Mouse (Mus musculus) heart, postnatal 25 days (tissue): Measurements from ENCODE around the gene Cd101. TPM values are rescaled to one million over a fixed set of nuclear protein-coding genes. Genes with fewer than 3 reads are reported as not detected.

ENCODE experiments used
- DNase-seq: peaks from one replicate; pipeline ENCODE4 v3.0.0; 2022; ENCODE audit warnings: low spot score
- intact Hi-C: fragments of 180-260 bp; cut with DNase I; formaldehyde crosslinking; loops from one replicate; pipeline ENCODE4 v1.15.1; 2025
- total RNA-seq, 2 experiments: library from RNA; stranded (reverse); gene quantifications; 2 replicates each; pipeline ENCODE4 v1.2.3; 2021

Cd101 gene
- total RNA-seq, 2 experiments from 2014 or later, result 0.23 to 0.25 TPM

DNA sequence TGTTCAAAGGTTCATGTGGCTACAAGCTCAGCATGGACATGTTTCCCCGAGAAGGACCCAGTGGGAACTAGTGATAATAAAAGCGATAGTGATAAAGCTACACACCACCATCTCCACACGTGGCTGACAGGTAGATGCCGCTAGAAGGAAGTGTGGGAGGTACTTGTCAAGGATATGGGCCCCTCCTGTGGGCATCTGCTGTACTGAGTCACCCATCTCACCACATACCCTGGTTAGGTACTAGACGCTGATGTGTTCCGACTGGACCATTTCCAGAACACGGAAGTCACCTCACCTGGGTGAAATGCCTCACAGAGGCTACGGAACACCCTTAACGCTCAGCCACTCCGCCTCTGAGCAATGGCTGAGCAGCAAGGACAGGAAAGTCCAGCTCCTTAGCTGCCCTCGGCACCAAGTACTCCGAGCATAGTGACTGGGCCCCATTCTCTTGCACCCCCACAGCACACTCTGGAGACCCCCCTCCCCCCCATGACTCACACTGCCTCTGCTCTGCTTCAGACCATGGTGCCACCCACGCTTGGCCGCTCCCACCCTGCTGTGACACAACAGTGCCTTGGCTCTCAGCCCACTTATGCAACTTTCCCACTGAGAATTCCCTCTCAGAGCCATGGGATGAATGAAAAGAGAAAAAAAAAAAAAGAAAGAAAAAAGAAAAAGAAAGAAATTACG lies 18.4 kb upstream of the Cd101 start:
- DNase-seq, result peak; percentile 77
- intact Hi-C loops, result no loop called here

DNA sequence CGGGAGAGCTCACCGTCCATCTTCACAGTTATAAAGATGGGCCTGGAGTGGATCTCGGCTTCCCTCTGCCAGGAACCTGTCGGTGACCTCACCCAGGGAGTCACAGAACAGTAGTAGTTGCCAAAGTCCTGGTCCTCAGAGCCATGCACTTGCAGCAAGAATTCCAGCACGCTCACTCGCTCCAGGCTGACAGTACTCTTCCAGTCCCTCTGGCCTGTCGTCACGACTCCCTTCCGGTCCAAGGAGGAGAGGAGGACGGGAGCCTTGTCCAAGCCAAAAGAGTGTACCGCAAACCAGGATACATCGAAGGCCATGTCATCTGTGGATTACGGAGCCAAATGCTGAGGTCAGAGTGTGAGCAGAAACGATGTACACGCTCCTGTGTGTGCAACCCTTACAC lies 16.1 kb upstream of the Cd101 start:
- intact Hi-C loops, result no loop called here
- DNase-seq, result peak; percentile 79

DNA sequence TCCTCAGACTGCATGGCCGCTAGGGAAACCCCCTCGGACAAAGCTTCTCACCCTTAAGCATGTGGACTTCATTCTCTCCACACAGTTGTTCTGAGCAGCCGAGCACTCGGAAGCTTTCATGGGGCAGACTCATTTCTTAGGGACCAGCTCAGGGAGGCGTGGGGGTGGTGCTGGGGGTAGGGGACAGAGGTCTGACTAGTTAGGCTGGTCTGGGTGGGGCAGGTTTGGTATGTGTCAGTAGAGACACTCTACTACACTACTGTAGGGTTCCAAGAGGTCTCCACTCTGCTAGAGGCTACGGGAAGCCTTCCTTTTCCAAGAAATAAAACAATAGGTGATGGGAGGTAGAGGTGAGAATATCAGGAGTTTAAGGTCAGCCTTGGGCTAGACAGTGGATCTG lies 15.3 kb upstream of the Cd101 start:
- intact Hi-C loops, result no loop called here
- no peak for DNase-seq

DNA sequence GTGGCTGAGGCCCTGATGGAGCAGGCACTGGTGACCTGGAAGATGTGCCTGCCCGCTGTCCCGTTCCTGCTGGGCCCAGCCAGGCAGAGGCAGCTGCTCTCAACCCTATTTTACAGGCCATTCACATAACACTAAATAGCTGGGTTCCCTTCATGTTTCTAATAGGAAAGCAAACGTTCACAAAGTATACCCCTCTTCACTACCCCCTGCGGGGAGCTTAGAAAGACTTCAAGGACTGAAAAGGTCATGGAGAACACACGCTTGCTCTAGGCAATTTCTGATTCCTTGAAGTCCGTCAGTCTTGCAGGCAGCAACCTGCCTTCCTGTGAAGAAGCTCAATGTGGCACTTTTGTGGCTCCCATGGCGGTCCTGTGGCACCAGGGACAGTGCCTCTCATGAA lies 12.6 kb upstream of the Cd101 start:
- DNase-seq, result no peak
- intact Hi-C loops, result no loop called here

DNA sequence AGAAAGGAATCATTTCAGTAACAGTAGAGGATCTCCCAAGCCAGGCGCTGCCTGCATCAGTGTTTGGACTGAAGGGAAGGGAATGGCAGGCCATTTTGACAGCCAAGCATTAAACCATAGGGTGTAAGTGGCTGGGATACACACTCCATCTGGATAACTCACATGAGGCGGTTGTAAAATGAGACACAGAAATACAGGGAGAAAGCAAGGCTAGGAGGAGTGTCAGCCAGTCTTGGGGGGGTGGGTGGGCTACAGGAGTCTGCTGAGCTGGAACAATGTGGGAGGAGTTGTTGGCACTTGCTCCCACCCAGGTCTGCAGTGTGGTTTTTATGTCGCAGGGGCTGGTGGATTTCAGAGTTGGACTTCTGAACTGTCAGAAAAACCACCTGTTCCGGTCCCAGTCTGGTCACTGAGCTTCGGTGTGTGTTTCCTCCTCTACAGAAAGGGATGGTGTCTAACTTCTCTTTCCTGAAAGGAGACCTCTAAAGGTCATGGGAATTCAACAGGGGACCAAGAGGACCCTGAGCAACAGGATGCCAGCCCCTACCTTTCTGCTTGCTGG lies 8.7 kb upstream of the Cd101 start:
- DNase-seq, result no peak
- intact Hi-C loops, result no loop called here

DNA sequence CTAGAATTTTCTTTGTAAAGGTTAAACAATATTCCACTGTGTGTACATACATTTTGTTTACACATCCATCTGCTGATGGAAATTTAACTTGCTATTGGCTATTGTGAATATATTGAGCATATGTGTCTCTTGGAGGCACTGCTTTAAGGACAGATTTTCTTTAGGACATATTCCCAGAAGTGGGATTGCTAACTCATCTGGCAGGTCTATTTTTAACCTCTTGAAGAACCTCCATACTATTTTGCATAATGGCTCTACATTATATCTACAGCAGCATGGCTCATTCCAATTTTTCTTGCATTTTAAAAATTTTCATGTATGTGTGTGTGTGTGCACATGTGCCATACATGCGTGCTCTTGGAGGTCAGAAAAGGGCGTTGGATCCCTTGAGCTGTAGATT lies 6.6 kb upstream of the Cd101 start:
- intact Hi-C loops, result no loop called here

DNA sequence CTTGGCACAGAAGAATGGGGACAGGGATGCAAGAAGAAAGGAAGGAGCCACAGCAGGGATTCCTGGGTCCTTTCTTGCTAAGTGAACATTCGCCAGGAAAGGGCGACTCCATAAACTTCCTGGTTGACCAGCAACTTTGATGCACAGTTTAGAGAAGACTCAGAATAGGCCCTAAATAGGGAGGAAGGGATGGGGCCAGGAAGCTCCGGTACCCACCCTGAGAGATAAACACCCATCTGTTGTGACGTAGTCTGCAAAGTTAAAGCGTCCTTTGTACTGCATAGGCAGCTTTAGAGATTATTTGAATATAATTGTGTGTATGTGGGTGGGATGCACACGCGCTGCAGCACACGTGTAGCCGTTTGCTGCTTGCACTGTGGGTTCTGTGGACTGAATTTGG lies 5.2 kb upstream of the Cd101 start:
- no peak for DNase-seq
- intact Hi-C loops, result no loop called here

More for the DNA sequence above, 6.6 kb upstream of the Cd101 start:
- no peak for DNase-seq

DNA sequence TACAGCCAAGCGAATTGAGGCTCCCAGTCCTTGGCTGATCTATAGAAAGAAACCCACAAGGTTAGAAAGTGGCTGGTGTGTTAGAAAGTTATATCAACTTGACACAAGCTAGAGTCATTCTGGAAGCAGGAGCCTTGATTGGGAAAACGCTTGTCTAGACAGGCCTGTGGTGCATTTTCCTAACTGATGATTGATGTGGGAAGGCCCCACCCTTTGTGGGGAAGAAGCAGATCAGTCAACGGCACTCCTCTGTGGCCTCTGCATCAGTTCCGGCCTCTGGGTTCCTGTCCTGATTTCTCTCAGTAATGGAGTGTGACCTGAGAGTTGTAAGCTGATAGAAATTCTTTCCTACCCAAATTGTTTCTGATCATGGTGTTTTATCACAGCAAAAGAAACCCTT lies 4.3 kb upstream of the Cd101 start:
- DNase-seq, result no peak
- intact Hi-C loops, result no loop called here

DNA sequence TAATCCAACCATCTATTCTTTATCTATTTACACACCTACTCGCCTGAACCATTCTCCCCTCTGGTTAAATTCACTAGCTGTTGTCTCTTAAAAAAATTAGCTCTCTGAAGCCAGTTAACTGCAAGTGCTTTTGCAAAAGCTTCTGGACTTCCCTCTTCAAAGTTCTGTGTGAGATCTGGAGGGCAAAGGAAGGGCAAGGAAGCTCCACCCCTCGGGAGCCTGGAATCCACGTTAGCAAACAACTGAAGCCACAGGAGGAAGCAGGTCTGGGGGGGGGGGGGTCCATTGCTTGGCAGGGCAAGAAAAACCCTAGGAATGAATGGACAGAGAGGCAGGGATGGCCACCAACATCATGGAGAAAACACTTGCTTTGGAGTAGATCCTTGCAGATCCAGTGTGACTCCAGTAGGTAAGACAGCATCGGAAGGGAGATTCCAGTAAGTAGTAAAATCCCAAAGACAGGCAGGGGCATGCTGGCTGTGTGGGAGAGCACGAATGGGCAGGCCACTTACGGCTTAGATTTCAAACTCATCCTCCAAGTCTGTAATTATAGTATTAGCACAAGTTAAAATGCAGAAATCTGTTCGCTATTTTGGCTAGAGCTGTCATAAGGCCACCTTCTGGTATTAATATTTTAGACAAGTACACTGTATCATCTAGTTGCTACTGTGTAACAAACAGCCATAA lies 2.2 kb upstream of the Cd101 start:
- no peak for DNase-seq
- intact Hi-C loops, result no loop called here

DNA sequence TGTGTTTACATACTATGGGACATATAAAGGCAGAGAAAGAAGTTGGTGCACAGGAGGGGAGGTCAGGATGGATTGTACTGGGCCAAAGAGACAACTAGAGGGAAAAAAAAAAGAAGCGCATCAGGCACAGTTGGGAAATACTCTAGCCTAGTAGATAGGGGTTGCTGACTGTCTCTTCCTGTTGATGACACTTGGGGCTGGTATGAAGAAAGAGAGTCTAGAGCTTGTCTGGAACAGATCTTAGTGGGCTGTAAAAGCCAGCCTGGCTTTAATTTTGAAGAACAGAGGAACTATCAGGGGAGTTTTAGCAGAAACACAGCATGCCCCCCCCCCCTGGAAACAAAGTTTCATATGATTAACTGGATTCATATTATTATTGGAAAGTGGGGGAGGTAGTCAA lies 1.3 kb upstream of the Cd101 start:
- intact Hi-C loops, result no loop called here
- DNase-seq, result no peak

DNA sequence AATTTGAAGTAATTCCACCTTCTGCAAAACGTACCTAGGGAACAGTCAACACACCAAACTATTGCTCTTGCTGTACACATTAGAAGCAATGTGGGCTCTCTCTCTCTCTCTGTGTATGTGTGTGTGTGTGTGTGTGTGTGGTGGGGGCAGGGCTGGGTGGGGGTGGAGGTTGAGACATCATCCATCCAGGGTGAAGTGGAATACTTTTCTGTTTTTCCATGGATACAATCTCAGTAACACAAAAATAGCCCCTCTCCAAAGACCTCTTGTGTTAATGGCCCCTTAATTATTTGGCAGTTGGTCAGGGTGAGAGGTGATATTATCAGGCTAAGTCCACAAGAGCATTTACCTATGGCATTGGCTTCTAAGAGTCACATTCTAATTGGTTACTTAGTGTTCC lies 2.6 kb downstream of the Cd101 start:
- DNase-seq, result no peak
- intact Hi-C loops, result no loop called here

DNA sequence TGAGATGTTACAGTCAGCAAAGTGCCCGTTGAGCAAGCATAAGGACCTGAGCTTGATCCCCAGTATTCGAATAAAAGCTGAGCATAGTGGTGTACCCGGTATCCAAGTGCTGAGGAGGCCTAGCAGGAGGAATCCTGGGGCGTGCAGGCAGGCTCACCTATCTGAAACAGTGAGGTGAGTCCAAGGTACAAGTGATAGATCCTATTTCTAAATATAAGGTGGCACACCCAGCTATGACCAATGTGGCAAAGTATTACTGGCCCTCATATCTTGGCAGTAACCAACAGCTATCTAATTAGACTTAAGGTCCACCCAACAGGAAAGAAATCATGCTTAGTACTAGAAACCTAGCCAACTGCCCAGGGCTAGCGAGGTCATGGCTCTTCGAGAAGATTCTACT lies 6.4 kb downstream of the Cd101 start:
- DNase-seq, result no peak
- intact Hi-C loops, result no loop called here

DNA sequence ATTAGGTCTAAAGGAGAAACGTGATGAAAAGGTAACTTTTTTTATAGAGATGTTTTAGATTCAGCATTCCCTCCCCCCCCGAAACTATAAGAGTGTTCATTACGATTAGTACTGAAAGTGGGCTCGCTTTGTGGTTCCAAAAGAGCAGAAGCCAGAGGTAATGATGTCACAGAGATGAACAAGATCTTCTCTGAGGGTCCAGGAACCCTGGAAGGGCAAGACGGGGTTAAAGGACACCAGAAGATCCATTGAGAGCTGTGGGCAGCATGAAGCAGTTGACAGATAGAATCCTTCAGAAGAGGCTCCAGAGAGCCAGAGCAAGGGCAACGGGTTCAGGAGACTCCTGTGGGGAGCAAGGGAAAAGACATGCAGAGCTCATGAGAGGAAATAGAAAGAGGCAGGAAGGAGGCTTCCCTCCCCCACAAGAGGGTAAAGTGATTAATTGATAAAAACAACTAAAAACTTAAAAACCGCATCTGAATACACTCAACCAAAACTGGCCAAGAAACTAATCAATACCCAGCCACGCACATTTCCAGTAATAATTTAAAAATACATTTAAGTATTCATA lies 7.8 kb downstream of the Cd101 start:
- no peak for DNase-seq
- intact Hi-C loops, result no loop called here

DNA sequence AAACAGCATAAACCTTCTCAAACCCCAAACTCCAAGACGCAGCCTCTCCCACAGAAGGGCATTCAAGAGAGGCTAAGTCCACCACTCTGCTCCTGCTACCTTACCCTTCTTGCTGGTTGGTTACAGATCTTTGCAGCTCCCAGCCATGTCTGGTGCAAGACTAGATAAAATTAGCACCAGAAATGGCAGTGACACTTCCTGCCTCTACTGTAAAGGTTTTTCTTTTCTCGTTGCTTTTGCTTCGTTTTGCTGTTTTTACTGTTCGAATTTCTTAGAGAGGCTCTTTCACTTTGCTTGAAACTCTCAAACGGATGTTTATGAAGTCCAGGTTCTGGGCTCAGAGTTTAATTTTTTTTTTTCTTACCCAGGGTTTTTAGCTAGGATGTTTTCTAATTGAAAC lies 8.3 kb downstream of the Cd101 start:
- intact Hi-C loops, result no loop called here
- no peak for DNase-seq

DNA sequence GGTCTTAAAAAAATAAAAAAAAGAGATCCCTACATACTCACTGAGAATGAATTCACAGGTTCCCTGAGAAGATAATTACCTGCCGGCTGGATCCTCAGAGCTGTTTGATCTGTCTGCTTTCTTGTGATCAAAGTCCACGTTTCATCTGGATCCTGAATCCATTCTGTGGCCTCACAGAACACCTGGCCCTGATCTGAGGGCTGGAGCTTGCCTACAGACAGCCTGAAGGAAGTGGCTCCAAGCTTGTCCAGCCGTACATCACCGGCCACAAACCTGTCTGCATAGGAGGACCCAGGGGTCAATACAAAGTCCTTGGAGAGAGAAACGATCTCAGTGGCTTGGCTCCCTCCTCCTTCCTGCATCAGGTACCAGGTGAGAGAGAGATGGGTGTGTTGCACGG lies 10.9 kb downstream of the Cd101 start:
- DNase-seq, result no peak
- intact Hi-C loops, result no loop called here

DNA sequence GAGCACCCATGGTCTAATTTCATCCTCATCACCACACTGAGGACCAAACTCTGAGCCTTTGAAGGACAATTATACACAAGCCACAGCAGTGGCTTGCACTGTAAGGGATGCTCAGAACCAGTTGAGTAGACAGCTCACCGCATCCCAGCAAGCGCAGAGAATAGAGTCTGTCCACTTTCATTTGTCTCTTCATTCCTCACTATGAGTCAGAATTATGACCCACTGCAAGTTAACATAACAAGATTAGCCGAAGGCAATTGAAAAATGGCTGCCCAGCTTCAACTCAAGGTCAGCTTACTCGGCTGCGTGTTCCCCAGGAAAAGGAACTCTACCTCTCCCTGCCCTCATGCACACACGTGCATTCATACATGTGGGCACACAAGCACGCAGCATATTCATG lies 13.3 kb downstream of the Cd101 start:
- no peak for DNase-seq
- intact Hi-C loops, result no loop called here

DNA sequence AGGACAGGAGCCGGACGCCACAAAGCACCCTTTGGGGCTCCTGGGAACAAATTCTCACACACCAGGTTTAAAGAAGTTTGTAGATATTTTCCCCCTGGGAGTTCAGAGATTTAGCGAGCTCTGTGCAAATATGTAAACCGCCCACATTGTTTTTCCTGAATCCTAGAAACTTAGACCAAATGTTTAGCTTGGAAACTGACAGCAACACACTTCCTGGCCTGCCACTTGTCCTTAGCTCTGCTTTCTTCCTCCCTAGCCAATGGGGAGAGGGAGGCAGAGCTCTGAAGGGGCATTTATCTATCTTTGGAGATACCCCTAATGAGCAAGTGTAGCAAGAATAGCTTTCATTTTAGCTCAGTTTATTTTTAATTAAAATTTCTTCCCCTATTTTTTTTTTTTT lies 14.1 kb downstream of the Cd101 start:
- no peak for DNase-seq
- intact Hi-C loops, result no loop called here

DNA sequence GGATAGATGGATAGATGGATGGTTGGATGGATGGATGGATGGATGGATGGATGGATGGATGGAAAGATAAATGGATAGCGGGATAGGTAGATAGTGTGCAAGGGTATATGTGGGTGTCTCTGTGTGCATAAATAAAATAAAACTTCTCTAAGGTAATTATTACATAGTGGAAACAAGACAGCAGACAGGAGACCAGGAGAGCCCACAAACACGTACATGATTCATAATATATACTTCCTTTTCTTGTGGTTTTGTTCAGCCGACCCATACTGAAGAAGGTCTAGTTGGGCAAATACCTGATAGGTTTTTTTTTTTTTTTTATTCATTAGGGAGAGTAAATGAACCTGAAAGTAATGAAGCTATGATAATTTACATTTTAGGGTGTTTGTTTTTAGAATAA lies 15.8 kb downstream of the Cd101 start:
- DNase-seq, result no peak
- intact Hi-C loops, result no loop called here

DNA sequence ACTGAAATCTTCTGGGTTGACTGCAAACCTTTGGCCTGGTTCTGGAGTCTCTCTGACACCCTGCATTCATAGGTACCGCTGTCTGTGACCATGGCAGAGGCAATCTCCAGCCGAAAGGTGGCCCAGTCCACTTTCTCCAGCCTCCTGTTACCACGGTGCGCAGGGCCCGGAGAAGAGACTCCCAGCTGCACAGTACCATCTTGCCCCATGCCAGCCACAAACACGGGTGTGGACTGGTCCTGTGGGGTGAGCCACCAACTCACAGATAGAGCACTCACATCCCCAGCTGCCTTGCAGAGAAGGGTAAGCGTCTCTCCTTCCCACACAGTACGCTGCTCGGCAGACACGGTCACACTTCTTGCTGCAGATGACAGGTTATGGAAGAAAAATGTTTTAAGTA lies 16.4 kb downstream of the Cd101 start:
- intact Hi-C loops, result no loop called here
- DNase-seq, result no peak

DNA sequence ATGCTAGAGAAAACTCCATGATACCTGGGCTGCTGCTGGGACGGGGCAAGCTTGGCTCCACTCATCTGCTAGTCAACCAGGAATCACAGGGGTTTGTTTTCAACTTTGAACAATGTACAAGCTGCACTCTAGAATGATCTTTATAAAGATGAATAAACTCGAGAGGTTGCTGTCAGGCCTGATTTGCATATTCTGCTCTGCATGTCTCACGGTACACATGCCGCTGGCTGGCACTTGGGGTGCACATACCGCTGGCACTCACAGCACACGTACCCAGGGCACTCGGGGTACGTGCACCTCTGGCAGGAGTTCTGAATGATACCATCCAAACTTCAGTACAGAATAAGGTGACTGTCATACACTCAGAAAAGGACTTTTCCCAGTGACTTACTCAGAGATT lies 16.8 kb downstream of the Cd101 start:
- intact Hi-C loops, result no loop called here
- no peak for DNase-seq

DNA sequence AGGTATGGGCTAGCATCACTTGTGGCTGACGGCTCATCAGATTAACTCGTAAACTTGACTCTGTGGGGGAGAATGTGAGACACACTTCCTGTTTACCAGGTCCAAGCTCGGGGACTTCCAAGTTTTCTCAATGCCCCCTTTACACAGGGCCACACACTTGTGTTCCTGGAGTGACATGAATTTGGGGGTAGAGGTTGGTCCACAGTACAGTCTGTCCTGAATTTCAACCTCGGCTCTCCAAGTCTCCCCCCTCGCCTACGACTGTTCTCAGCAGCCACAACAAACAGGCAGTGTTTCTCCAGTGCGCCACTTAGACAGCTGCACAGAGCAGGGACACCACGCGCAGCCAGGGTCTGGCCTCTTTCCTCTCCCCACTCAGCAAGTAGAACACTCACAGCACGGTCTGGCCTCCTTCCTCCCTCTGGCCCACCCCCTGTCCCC lies 17.2 kb downstream of the Cd101 start:
- intact Hi-C loops, result no loop called here
- DNase-seq, result no peak
